Mouse (Mus musculus) ES-Bruce4 (cell line): ENCODE results near the gene Tnfrsf12a. TPM values are rescaled to one million over a fixed set of nuclear protein-coding genes. Genes with fewer than 3 reads are reported as not detected.
A peak's percentile ranks its signal among the peaks of the same experiment; 100 is the strongest.

Experiments used
- H3K27ac ChIP-seq: 2 replicates; pipeline ENCODE4 v1.5.1; 2012; ENCODE audit warnings: low read length, inconsistent platforms; ENCODE audit not compliant: insufficient read depth
- H3K27me3 ChIP-seq: 2 replicates; pipeline ENCODE4 v1.6.1; 2012; ENCODE audit warnings: mild to moderate bottlenecking, low read length, inconsistent platforms; ENCODE audit not compliant: control insufficient read depth, poor library complexity, insufficient read depth, severe bottlenecking
- H3K36me3 ChIP-seq: 2 replicates; pipeline ENCODE4 v1.6.1; 2012; ENCODE audit warnings: inconsistent platforms, mild to moderate bottlenecking, low read length, moderate library complexity; ENCODE audit not compliant: control insufficient read depth, poor library complexity, insufficient read depth, severe bottlenecking
- H3K4me1 ChIP-seq: one replicate; pipeline ENCODE4 v1.8.1; 2011; ENCODE audit warnings: low read length; ENCODE audit not compliant: control insufficient read depth, insufficient read depth
- H3K4me3 ChIP-seq: 2 replicates; pipeline ENCODE4 v1.5.1; 2011; ENCODE audit warnings: low read depth, mild to moderate bottlenecking, low read length
- H3K9ac ChIP-seq: 2 replicates; pipeline ENCODE4 v1.6.1; 2012; ENCODE audit warnings: low read depth, mild to moderate bottlenecking, inconsistent platforms; ENCODE audit not compliant: poor library complexity, severe bottlenecking
- H3K9me3 ChIP-seq: replicated peaks from 2 replicates; pipeline ENCODE4 v1.6.1; 2012; ENCODE audit warnings: mild to moderate bottlenecking, low read length, inconsistent platforms; ENCODE audit not compliant: control insufficient read depth, poor library complexity, insufficient read depth, severe bottlenecking
- CTCF ChIP-seq: IDR thresholded peaks from one replicate; pipeline ENCODE4 v1.8.1; 2011; ENCODE audit warnings: low read depth, low read length
- EP300 ChIP-seq: IDR thresholded peaks from 2 replicates; pipeline ENCODE4 v1.6.1; 2011; ENCODE audit warnings: low read depth, low read length; ENCODE audit not compliant: insufficient read depth
- POLR2A ChIP-seq: IDR thresholded peaks from one replicate; pipeline ENCODE4 v1.8.1; 2011; ENCODE audit warnings: low read length; ENCODE audit not compliant: insufficient read depth
- polyA plus RNA-seq: library from polyadenylated mRNA; stranded (reverse); fragments of >200 nt; gene quantifications from 2 replicates; pipeline ENCODE4 v1.2.4, GENCODE M21; 2011; ENCODE audit warnings: low read depth; ENCODE audit not compliant: missing spikeins, insufficient read depth, insufficient read length

The Tnfrsf12a gene
- polyA plus RNA-seq, 1 experiment = 51.7 TPM

- H3K36me3 ChIP-seq = no peaks in the 10 kb centered on the region
- no peaks in the 10 kb centered on the region for H3K9me3 ChIP-seq
- H3K27me3 ChIP-seq = no peaks in the 10 kb centered on the region
- peak overlapping the region; percentile 76 for H3K9ac ChIP-seq
- peak overlapping the region; percentile 61 for H3K4me3 ChIP-seq
- H3K27ac ChIP-seq = no peak overlapping the region
- H3K4me1 ChIP-seq = peaks cover 9% of the 10 kb centered on the region
- no peak for TF ChIP-seq POLR2A
- TF ChIP-seq CTCF = peak; percentile 92
- TF ChIP-seq EP300 = 0 out of 2 replicates have a peak, but pooled peaks have one; percentile 43
Observed at GRCm38 (mm10) chr17:23700079-23700478, 22.8 kb upstream of the Tnfrsf12a start.

DNA sequence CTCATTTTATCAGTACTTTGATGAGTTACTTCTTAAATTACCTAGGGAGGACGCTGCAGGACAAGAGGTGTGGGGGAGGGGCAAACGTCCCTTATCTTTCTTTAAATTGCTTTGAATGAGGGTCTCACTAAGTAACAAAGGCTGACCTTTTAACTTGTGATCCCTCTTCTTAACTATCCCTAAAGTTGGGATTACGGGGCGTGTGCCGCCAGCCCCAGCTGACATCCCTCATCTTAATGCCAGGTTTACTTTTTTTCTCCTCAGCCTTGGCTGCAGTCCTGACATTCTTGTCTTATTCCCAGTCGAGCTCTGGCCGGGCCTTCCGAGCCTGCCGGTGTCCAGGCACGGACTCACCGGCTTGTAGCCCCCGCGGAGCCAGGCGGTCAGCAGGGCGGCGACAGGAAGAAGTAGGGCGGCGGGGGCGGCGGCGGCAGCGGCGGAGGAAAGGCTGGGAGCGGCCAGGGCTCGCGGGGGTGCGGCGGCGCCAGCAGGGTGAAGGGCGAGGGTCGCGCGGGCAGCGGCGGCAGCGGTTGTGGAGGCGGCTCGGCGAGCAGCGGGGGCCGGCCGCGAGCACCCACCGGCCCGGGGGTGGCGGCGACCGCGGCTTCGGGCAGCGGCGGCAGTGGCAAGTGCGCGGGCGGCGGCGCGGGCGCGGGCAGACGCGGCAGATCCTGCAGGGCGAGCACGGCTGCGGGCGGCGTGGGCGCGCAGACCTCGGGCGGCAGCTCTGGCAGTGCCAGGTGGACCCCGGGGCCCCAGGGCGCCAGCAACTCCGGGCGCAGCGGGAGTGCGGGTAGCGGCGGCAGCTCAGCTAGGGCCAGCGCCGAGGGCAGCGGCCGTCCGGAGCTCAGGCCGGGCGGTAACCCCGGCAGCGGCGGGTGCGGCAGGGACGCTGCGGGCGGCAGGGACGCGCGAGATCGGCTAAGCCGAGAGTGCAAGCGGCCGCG lies 22.1 kb upstream of the Tnfrsf12a start:
- Histone ChIP-seq H3K27ac (no peak overlapping the region), H3K36me3 (no peaks in the 10 kb centered on the region), H3K9ac (peak overlapping the region; percentile 76), H3K27me3 (no peaks in the 10 kb centered on the region), H3K4me1 (peaks cover 6% of the 10 kb centered on the region), H3K9me3 (no peaks in the 10 kb centered on the region), H3K4me3 (peak overlapping the region; percentile 61)
- no peak for TF ChIP-seq CTCF
- no peak for TF ChIP-seq POLR2A
- TF ChIP-seq EP300 = no peak

DNA sequence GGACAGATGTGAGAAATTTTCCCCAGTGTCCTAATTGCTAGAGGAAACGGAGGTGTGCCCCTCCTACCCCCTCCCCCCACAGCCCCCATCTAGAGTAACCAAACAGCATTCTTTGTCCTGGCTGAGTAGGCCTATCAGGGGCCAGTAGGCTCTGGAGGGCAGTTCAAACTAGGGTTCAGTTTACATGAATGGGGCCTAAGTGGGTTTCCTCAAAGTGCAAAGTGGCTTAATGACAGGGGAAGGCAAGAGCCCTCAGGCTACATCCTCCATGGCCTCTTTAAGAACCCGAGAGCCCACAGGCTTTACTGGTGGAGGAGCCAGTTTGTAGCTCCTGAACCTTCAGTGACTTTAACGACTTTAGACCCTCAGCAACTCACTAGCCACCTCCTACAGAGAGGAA lies 18.5 kb upstream of the Tnfrsf12a start:
- H3K36me3 ChIP-seq = no peaks in the 10 kb centered on the region
- TF ChIP-seq POLR2A = no peak
- TF ChIP-seq EP300 = 0 out of 2 replicates have a peak, but pooled peaks have one; percentile 21
- no peak for TF ChIP-seq CTCF
- peak overlapping the region; percentile 13; the same call in 1 of the 2 replicates for H3K9ac ChIP-seq
- H3K27me3 ChIP-seq = no peaks in the 10 kb centered on the region
- H3K9me3 ChIP-seq = no peaks in the 10 kb centered on the region
- H3K27ac ChIP-seq = peak overlapping the region; percentile 55
- H3K4me3 ChIP-seq = no peak overlapping the region
- H3K4me1 ChIP-seq = peaks cover 10% of the 10 kb centered on the region

GRCm38 (mm10) chr17:23694491-23694890 lies 17.2 kb upstream of the Tnfrsf12a start:
- peaks cover 10% of the 10 kb centered on the region for H3K4me1 ChIP-seq

DNA sequence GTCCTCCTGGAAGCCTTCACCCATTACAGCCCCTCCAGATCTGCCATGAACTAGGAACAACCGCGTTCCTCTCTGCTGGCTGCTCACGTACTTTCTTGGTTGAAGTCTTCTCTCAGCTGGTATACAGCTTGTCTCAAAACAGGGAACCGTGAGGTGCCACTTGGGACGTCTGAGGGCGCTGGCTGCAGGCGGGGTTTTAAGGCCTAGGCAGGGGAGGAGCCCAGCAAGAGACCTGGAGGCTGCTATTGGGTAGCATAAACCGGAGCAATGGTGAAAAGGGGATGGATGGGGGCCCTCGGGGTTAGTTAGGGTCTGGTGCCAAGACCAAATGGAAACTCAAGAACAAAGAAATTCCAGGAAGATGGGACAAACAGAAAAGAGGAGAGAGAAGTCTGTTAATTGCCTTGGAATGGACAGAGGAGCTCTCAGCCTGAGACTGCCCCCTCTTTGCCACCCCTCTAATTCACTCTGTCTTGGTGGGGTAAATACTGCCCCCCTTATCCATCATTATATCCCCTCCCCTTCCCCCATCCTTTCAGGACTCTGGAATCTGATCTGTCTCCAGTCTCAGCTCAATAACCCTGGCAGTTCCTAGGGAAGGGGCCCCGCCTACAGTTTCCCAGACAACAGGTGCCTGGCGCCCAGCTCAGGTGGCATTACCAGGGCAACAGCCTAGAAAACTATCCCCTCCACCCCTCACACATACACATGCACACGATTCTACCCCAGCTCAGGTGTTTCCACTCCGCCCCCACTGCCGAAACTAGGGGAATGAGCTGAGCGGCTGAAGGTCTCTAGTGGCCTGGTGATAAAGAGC lies 6.8 kb upstream of the Tnfrsf12a start, which contains the start of gene Cldn9:
Gene Cldn9, minus strand, starts transcription at position 171 of the 817 bp plus-strand sequence.
- TF ChIP-seq CTCF (no peak), EP300 (no peak), POLR2A (no peak)
- Histone ChIP-seq H3K27me3 (no peaks in the 10 kb centered on the region), H3K4me1 (peaks cover 12% of the 10 kb centered on the region), H3K9ac (peak within 1 kb of the TSS; percentile 10; the same call in 1 of the 2 replicates), H3K36me3 (0 out of 2 replicates have a peak, but pooled peaks cover 6% of the 10 kb centered on the region), H3K9me3 (no peaks in the 10 kb centered on the region), H3K27ac (peak within 1 kb of the TSS; percentile 7; the same call in 1 of the 2 replicates), H3K4me3 (peak within 1 kb of the TSS; percentile 63)

More at GRCm38 (mm10) chr17:23694491-23694890, 17.2 kb upstream of the Tnfrsf12a start:
- H3K27ac ChIP-seq = peak overlapping the region; percentile 91
- H3K4me3 ChIP-seq = no peak overlapping the region
- H3K36me3 ChIP-seq = no peaks in the 10 kb centered on the region
- peak; percentile 92 for TF ChIP-seq EP300
- TF ChIP-seq POLR2A = no peak
- TF ChIP-seq CTCF = no peak
- H3K9ac ChIP-seq = no peak overlapping the region
- H3K27me3 ChIP-seq = no peaks in the 10 kb centered on the region
- H3K9me3 ChIP-seq = no peaks in the 10 kb centered on the region
